Mouse (Mus musculus): ENCODE measurements at regions not wholly inside any gene's neighbourhood (a gene's known extent, or its start where the extent isn't known, plus 50 kb on each side); places are given as distances from the start of the nearest gene placed in this dataset.
A peak's percentile ranks its signal among the peaks of the same experiment; 100 is the strongest.

DNA sequence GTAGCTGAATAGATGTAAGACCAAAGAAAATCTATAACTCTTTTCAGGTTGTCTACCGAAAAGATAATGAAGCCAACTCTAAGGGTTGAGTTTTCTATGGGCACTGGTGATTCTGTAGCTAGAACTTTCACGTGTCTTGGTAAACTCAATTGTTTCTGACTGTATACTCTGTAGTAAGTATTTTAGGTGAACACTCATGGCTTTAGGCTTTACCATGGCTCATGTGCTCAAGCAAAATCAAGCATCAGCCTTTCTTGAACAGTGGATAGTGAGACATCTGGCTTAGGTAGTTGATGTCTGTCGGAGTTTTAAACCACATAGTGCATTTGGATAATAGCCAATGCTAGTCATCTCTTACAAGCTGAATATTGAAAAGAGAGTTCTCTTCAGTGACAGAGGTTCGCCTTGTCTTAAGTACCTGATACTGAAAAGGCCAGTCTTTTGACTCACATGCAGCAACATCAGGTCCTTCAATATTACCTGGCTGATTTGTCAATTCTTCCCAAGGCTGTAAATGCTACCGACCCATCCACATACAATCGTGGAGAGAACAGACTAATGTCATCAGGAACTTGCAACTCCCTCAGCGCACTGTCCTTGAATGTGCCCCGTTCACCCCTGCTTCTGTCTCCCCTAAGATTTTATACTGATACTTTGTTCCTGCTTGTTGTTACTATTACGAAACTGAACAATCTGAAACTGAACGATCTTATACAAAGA is 57.1 kb upstream of the Gpc5 start:
- Histone ChIP-seq H3K27ac (ENCODE audit: low read length) (no peak overlapping the region), H3K9me3 (replicated peaks; ENCODE audit: control insufficient read depth, low read length) (no peaks in the 10 kb centered on the region), H3K9ac (ENCODE audit: low read length) (no peak overlapping the region), H3K27me3 (ENCODE audit: control insufficient read depth, insufficient read depth, low read length) (peaks cover 2% of the 10 kb centered on the region; the same call in 1 of the 2 replicates), H3K4me2 (ENCODE audit: low read depth, low read length) (no peak overlapping the region), H3K4me3 (replicated peaks; ENCODE audit: low read length) (no peak overlapping the region), H3K36me3 (ENCODE audit: control insufficient read depth, insufficient read depth, low read length) (no peaks in the 10 kb centered on the region), H3K4me1 (ENCODE audit: control insufficient read depth, insufficient read depth, low read length) (no peaks in the 10 kb centered on the region)
- 88% methylated on average over 10 of the region's 10 CpGs for WGBS
- no peak for ATAC-seq (ENCODE audit: insufficient read depth, low FRiP score)

GRCm38 (mm10) chr14:115037086-115037793 is 54.8 kb upstream of the Gpc5 start:
- Histone ChIP-seq H3K9ac (ENCODE audit: low read length) (no peak overlapping the region), H3K9me3 (replicated peaks; ENCODE audit: control insufficient read depth, low read length) (no peaks in the 10 kb centered on the region), H3K27ac (ENCODE audit: low read length) (no peak overlapping the region), H3K4me2 (ENCODE audit: low read depth, low read length) (no peak overlapping the region), H3K4me1 (ENCODE audit: control insufficient read depth, insufficient read depth, low read length) (no peaks in the 10 kb centered on the region), H3K36me3 (ENCODE audit: control insufficient read depth, insufficient read depth, low read length) (no peaks in the 10 kb centered on the region), H3K4me3 (replicated peaks; ENCODE audit: low read length) (no peak overlapping the region), H3K27me3 (ENCODE audit: control insufficient read depth, insufficient read depth, low read length) (peaks cover 2% of the 10 kb centered on the region; the same call in 1 of the 2 replicates)
- 50% methylated on average over 5 of the region's 5 CpGs for WGBS
- no peak for ATAC-seq (ENCODE audit: insufficient read depth, low FRiP score)

DNA sequence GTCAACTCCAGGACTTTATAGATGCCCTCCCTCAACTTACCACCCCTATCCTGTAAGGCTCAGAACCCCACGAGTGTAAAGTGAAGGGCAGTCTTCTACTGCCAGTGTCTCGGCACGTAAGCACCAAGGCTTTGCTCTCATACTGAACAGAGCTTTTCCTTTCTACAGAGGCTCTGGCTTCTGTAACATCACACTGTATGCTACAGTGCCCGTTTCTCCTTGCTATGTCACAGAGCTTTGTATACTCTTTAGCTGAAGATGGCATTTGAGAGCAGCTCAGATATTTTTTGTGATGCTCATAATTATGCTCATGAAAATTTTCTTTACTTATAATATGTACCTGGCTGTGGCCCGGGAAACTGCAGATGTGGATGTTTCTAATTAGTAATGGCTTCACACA is 53.2 kb upstream of the Gpc5 start:
- 72% methylated on average over 5 of the region's 5 CpGs for WGBS
- H3K9ac ChIP-seq (ENCODE audit: low read length), result no peak overlapping the region
- no peak overlapping the region for H3K4me2 ChIP-seq (ENCODE audit: low read depth, low read length)
- peaks cover 2% of the 10 kb centered on the region; the same call in 1 of the 2 replicates for H3K36me3 ChIP-seq (ENCODE audit: control insufficient read depth, insufficient read depth, low read length)
- H3K9me3 ChIP-seq (replicated peaks; ENCODE audit: control insufficient read depth, low read length), result no peaks in the 10 kb centered on the region
- no peak overlapping the region for H3K27ac ChIP-seq (ENCODE audit: low read length)
- ATAC-seq (ENCODE audit: insufficient read depth, low FRiP score), result no peak
- no peak overlapping the region for H3K4me3 ChIP-seq (replicated peaks; ENCODE audit: low read length)
- H3K27me3 ChIP-seq (ENCODE audit: control insufficient read depth, insufficient read depth, low read length), result peaks cover 2% of the 10 kb centered on the region; the same call in 1 of the 2 replicates
- H3K4me1 ChIP-seq (ENCODE audit: control insufficient read depth, insufficient read depth, low read length), result peaks cover 9% of the 10 kb centered on the region

DNA sequence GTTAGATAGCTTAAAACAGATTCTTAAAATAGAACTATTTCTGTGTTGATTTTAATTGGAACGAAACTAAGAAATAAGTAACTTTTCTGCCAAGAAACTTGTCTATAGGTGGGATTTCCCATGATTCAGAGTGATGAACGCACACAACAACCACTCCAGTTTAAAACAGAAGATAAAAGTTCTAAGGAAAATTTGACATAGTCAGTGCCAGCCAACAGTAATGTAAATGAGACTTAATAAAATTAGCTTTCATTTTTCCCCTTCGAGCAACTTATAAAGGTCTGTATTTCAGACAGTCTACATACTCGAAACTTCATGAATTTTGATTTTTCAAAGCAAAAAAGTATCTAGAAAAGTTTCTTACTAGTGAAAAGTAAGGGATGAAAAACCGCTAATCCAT is 52.5 kb upstream of the Gpc5 start:
- no peak overlapping the region for H3K9ac ChIP-seq (ENCODE audit: low read length)
- peak overlapping the region; percentile 88; the same call in 1 of the 2 replicates for H3K4me2 ChIP-seq (ENCODE audit: low read depth, low read length)
- ATAC-seq (ENCODE audit: insufficient read depth, low FRiP score), result no peak
- WGBS, result 62% methylated on average over 5 of the region's 5 CpGs
- no peak overlapping the region for H3K4me3 ChIP-seq (replicated peaks; ENCODE audit: low read length)
- H3K9me3 ChIP-seq (replicated peaks; ENCODE audit: control insufficient read depth, low read length), result no peaks in the 10 kb centered on the region
- H3K27me3 ChIP-seq (ENCODE audit: control insufficient read depth, insufficient read depth, low read length), result peaks cover 2% of the 10 kb centered on the region; the same call in 1 of the 2 replicates
- H3K27ac ChIP-seq (ENCODE audit: low read length), result no peak overlapping the region
- H3K36me3 ChIP-seq (ENCODE audit: control insufficient read depth, insufficient read depth, low read length), result peaks cover 2% of the 10 kb centered on the region; the same call in 1 of the 2 replicates
- peaks cover 11% of the 10 kb centered on the region for H3K4me1 ChIP-seq (ENCODE audit: control insufficient read depth, insufficient read depth, low read length)

GRCm38 (mm10) chr14:115040091-115040571 is 51.9 kb upstream of the Gpc5 start:
- Histone ChIP-seq H3K4me1 (ENCODE audit: control insufficient read depth, insufficient read depth, low read length) (peaks cover 11% of the 10 kb centered on the region), H3K9ac (ENCODE audit: low read length) (peak overlapping the region; percentile 99), H3K27me3 (ENCODE audit: control insufficient read depth, insufficient read depth, low read length) (peaks cover 2% of the 10 kb centered on the region; the same call in 1 of the 2 replicates), H3K27ac (ENCODE audit: low read length) (peak overlapping the region; percentile 53), H3K4me2 (ENCODE audit: low read depth, low read length) (peak overlapping the region; percentile 88), H3K9me3 (replicated peaks; ENCODE audit: control insufficient read depth, low read length) (no peaks in the 10 kb centered on the region), H3K36me3 (ENCODE audit: control insufficient read depth, insufficient read depth, low read length) (peaks cover 4% of the 10 kb centered on the region; the same call in 1 of the 2 replicates), H3K4me3 (replicated peaks; ENCODE audit: low read length) (peak overlapping the region; percentile 80)
- under 1% methylated on average over 29 of the region's 30 CpGs for WGBS
- peak; percentile 49 for ATAC-seq (ENCODE audit: insufficient read depth, low FRiP score)

- H3K9me3 ChIP-seq (replicated peaks; ENCODE audit: control insufficient read depth, low read length), result no peaks in the 10 kb centered on the region
- 0% methylated on average over 67 of the region's 94 CpGs for WGBS
- peaks cover 7% of the 10 kb centered on the region; the same call in 1 of the 2 replicates for H3K36me3 ChIP-seq (ENCODE audit: control insufficient read depth, insufficient read depth, low read length)
- peak overlapping the region; percentile 94 for H3K27ac ChIP-seq (ENCODE audit: low read length)
- peaks cover 2% of the 10 kb centered on the region; the same call in 1 of the 2 replicates for H3K27me3 ChIP-seq (ENCODE audit: control insufficient read depth, insufficient read depth, low read length)
- peak overlapping the region; percentile 99 for H3K9ac ChIP-seq (ENCODE audit: low read length)
- H3K4me2 ChIP-seq (ENCODE audit: low read depth, low read length), result peak overlapping the region; percentile 88
- peak; percentile 91 for ATAC-seq (ENCODE audit: insufficient read depth, low FRiP score)
- peak overlapping the region; percentile 80 for H3K4me3 ChIP-seq (replicated peaks; ENCODE audit: low read length)
- H3K4me1 ChIP-seq (ENCODE audit: control insufficient read depth, insufficient read depth, low read length), result peaks cover 11% of the 10 kb centered on the region
Observed at GRCm38 (mm10) chr14:115040578-115041206, 51.3 kb upstream of the Gpc5 start.

GRCm38 (mm10) chr14:115041336-115042054 is 50.5 kb upstream of the Gpc5 start:
- H3K4me1 ChIP-seq (ENCODE audit: control insufficient read depth, insufficient read depth, low read length), result peaks cover 11% of the 10 kb centered on the region
- H3K36me3 ChIP-seq (ENCODE audit: control insufficient read depth, insufficient read depth, low read length), result peaks cover 11% of the 10 kb centered on the region; the same call in 1 of the 2 replicates
- peak overlapping the region; percentile 88 for H3K4me2 ChIP-seq (ENCODE audit: low read depth, low read length)
- WGBS, result 2% methylated on average over 59 of the region's 126 CpGs
- no peaks in the 10 kb centered on the region for H3K9me3 ChIP-seq (replicated peaks; ENCODE audit: control insufficient read depth, low read length)
- H3K9ac ChIP-seq (ENCODE audit: low read length), result peak overlapping the region; percentile 99
- H3K27ac ChIP-seq (ENCODE audit: low read length), result peak overlapping the region; percentile 94
- H3K4me3 ChIP-seq (replicated peaks; ENCODE audit: low read length), result peak overlapping the region; percentile 80
- H3K27me3 ChIP-seq (ENCODE audit: control insufficient read depth, insufficient read depth, low read length), result peaks cover 2% of the 10 kb centered on the region; the same call in 1 of the 2 replicates
- ATAC-seq (ENCODE audit: insufficient read depth, low FRiP score), result peak; percentile 56; the same call in 1 of the 2 replicates

DNA sequence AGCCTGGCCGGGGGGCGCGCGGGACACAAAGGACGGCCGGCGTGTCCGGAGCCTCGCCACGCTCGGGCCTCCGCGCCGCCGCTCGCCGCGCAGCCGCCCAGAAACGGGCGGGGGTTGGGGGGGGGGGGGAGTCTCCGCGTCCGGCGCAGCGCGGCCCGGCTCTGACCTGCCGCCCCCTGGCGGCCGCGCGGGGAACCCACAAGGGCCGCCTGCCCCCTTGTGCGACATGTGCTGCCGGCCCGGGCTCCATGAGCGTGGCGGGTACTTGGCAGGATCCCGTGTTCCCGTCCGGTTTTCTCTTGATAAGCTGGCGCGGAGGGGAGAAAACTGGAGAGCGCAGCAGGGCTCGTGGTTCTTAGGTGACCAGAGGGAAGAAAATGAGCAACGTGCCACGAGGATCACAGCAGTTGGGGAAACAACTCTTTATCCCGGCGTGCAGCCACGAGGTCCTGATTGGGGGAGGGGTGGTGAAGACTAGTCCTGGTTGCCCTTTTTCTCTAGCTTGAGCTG is 49.9 kb upstream of the Gpc5 start:
- WGBS, result under 1% methylated on average over 40 of the region's 51 CpGs
- peak overlapping the region; percentile 99 for H3K9ac ChIP-seq (ENCODE audit: low read length)
- peak overlapping the region; percentile 94 for H3K27ac ChIP-seq (ENCODE audit: low read length)
- peaks cover 2% of the 10 kb centered on the region; the same call in 1 of the 2 replicates for H3K27me3 ChIP-seq (ENCODE audit: control insufficient read depth, insufficient read depth, low read length)
- H3K4me2 ChIP-seq (ENCODE audit: low read depth, low read length), result peak overlapping the region; percentile 70
- no peaks in the 10 kb centered on the region for H3K9me3 ChIP-seq (replicated peaks; ENCODE audit: control insufficient read depth, low read length)
- peaks cover 11% of the 10 kb centered on the region for H3K4me1 ChIP-seq (ENCODE audit: control insufficient read depth, insufficient read depth, low read length)
- ATAC-seq (ENCODE audit: insufficient read depth, low FRiP score), result peak; percentile 79
- peaks cover 15% of the 10 kb centered on the region for H3K36me3 ChIP-seq (ENCODE audit: control insufficient read depth, insufficient read depth, low read length)
- peak overlapping the region; percentile 80 for H3K4me3 ChIP-seq (replicated peaks; ENCODE audit: low read length)
